Mouse (Mus musculus) liver, adult 2 months (tissue): ENCODE results near the gene Leng8. TPM values are rescaled to one million over a fixed set of nuclear protein-coding genes. Genes with fewer than 3 reads are reported as not detected.

Source experiments
- DNase-seq: peaks from one replicate; pipeline ENCODE4 v3.0.0-alpha.2; 2011; ENCODE audit warnings: low read depth, low spot score; ENCODE audit errors: extremely low read depth
- H3K27ac ChIP-seq: fragments of 200-500 bp; replicated peaks from 2 replicates; pipeline ENCODE4 v1.5.1; 2012; ENCODE audit warnings: low read depth, mild to moderate bottlenecking, control low read depth, inconsistent platforms, low read length; ENCODE audit not compliant: insufficient read depth
- H3K27me3 ChIP-seq: fragments of 200-500 bp; 2 replicates; pipeline ENCODE4 v1.6.1; 2012; ENCODE audit warnings: mild to moderate bottlenecking, moderate library complexity, low read length, inconsistent platforms; ENCODE audit not compliant: control insufficient read depth, insufficient read depth
- H3K36me3 ChIP-seq: fragments of 200-500 bp; 2 replicates; pipeline ENCODE4 v1.6.1; 2012; ENCODE audit warnings: low read length, inconsistent platforms; ENCODE audit not compliant: control insufficient read depth, insufficient read depth
- H3K4me1 ChIP-seq: fragments of 200-500 bp; 2 replicates; pipeline ENCODE4 v1.6.1; 2011; ENCODE audit warnings: low read length; ENCODE audit not compliant: control insufficient read depth, insufficient read depth
- H3K4me3 ChIP-seq: fragments of 200-500 bp; 2 replicates; pipeline ENCODE4 v1.5.1; 2011; ENCODE audit warnings: low read depth, mild to moderate bottlenecking, control low read depth, low read length, moderate library complexity; ENCODE audit not compliant: insufficient read depth
- H3K79me2 ChIP-seq: fragments of 200-500 bp; 2 replicates; pipeline ENCODE4 v1.6.1; 2012; ENCODE audit warnings: inconsistent platforms, mild to moderate bottlenecking, low read length, moderate library complexity; ENCODE audit not compliant: control insufficient read depth, insufficient read depth
- H3K9ac ChIP-seq: fragments of 200-500 bp; 2 replicates; pipeline ENCODE4 v1.6.1; 2012; ENCODE audit warnings: low read depth, mild to moderate bottlenecking, control low read depth, inconsistent platforms, low read length
- CTCF ChIP-seq: fragments of 200-500 bp; IDR thresholded peaks from 2 replicates; pipeline ENCODE4 v1.5.1; 2011; ENCODE audit warnings: low read depth, low read length, control low read depth
- POLR2A ChIP-seq: fragments of 200-500 bp; IDR thresholded peaks from 2 replicates; pipeline ENCODE4 v1.6.1; 2011; ENCODE audit warnings: low read length, control low read depth; ENCODE audit not compliant: insufficient read depth; ENCODE audit errors: extremely low read depth
- WGBS: fragments of 180-500 bp; shearing (Covaris S2); methylation state at CpG from one replicate; pipeline ENCODE4 v1.1.7; 2018; 5-methylcytosine and 5-hydroxymethylcytosine counted together
- polyA plus RNA-seq: library from polyadenylated mRNA; depleted of rRNA; stranded (reverse); fragments of >200 nt; gene quantifications from 2 replicates; pipeline ENCODE4 v1.2.3, GENCODE M21; 2012; rRNA removed
- total RNA-seq: library from RNA; depleted of rRNA; stranded (reverse); fragments of >200 nt; gene quantifications from 2 replicates; pipeline ENCODE4 v1.2.3, GENCODE M21; 2014; rRNA removed

Leng8 gene
- total and polyA plus RNA-seq, 2 experiments: 36.1 to 148 TPM

DNA sequence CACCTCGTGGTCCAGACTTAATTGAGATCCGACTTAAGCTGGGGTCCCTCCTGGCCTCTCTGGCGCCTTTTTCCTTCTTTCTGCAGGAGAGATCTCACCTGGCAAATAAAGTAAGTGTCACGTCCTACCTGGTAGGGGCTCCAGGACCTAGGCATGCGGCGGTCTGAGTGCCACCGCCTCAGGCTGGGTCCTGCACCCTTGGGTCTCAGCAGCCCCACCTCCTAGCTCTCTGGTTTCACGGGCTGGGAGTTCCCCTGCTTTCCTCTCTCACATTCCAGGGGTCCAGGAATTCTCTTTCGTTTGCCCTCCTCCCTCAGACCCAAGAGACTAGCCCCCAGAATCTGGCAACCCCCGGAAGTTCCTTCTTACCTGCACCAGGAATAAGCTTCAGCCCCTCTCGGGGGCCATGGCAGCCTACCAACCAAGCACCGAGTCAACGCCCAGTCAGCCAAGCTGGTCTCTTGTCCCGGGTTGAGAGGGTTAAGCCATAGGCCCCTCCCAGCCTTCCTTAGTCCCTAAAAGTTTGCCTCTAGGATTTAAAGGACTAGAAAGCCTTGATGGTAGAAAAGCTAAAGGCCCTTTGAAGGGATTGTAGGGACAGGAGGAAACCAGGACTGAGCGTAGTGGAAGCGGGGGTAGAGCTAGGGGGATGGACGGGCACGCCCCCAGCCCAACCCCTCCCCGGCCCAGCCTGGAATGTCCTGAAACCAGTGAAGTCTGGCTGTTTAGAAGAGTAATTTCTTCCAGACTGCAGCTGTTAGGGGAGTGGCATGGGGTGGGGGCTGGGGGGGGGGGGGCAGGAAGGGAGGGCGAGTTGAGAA lies 27.5 kb downstream of the Leng8 start, which contains the start of gene Cdc42ep5:
Gene Cdc42ep5 (minus strand): TSS at position 771 of the 821 bp plus-strand sequence.
- DNase-seq: peak; percentile 56
- Histone ChIP-seq H3K4me1 (peaks cover 8% of the 10 kb centered on the region; the same call in 1 of the 2 replicates), H3K9ac (peak within 1 kb of the TSS; percentile 80), H3K79me2 (no peaks in the 10 kb centered on the region), H3K27ac (peak within 1 kb of the TSS; percentile 62), H3K4me3 (peak within 1 kb of the TSS; percentile 86), H3K27me3 (no peaks in the 10 kb centered on the region), H3K36me3 (no peaks in the 10 kb centered on the region)
- TF ChIP-seq POLR2A (no peak), CTCF (no peak)
- WGBS: 3% methylated on average over 19 of the region's 20 CpGs

GRCm38 (mm10) chr7:4165286-4165685 lies 28.4 kb downstream of the Leng8 start:
- TF ChIP-seq POLR2A: no peak
- no peaks in the 10 kb centered on the region for H3K27me3 ChIP-seq
- peaks cover 8% of the 10 kb centered on the region; the same call in 1 of the 2 replicates for H3K4me1 ChIP-seq
- no peak overlapping the region for H3K9ac ChIP-seq
- WGBS: 21% methylated on average over 3 of the region's 3 CpGs
- no peak overlapping the region for H3K4me3 ChIP-seq
- H3K79me2 ChIP-seq: no peaks in the 10 kb centered on the region
- DNase-seq: peak; percentile 41
- peak overlapping the region; percentile 14; the same call in 1 of the 2 replicates for H3K27ac ChIP-seq
- H3K36me3 ChIP-seq: no peaks in the 10 kb centered on the region

DNA sequence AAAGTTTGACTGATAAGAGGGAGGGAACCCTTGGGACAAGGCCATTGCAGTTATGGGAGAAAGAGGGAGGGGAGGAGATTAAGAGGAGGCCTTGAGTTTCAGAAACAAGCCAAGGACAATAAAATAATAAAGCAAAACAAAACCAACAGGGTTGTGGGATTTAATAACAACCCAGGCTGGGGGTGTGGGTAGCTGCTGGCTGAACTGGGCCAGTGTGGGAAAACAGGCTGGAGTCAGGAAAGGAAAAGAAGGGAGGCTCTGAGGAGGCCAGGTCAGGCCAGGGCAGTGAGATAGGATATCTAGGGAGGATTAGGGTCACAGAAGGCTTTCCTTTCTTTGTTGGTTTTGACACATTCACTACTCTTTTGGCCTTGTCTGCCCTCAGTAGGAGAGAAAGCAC lies 30.3 kb downstream of the Leng8 start:
- Histone ChIP-seq H3K4me3 (no peak overlapping the region), H3K79me2 (no peaks in the 10 kb centered on the region), H3K4me1 (peaks cover 8% of the 10 kb centered on the region; the same call in 1 of the 2 replicates), H3K9ac (no peak overlapping the region), H3K27ac (no peak overlapping the region), H3K27me3 (no peaks in the 10 kb centered on the region), H3K36me3 (no peaks in the 10 kb centered on the region)
- TF ChIP-seq POLR2A (no peak), CTCF (no peak)
- DNase-seq: no peak

- Histone ChIP-seq H3K4me1 (peaks cover 2% of the 10 kb centered on the region; the same call in 1 of the 2 replicates), H3K4me3 (no peak overlapping the region), H3K27me3 (no peaks in the 10 kb centered on the region), H3K36me3 (no peaks in the 10 kb centered on the region), H3K27ac (no peak overlapping the region), H3K79me2 (no peaks in the 10 kb centered on the region), H3K9ac (no peak overlapping the region)
- DNase-seq: peak; percentile 33
- WGBS: 51% methylated on average over 6 of the region's 6 CpGs
- TF ChIP-seq POLR2A: no peak
- TF ChIP-seq CTCF: no peak
Measured at GRCm38 (mm10) chr7:4170193-4170938, 33.5 kb downstream of the Leng8 start.

DNA sequence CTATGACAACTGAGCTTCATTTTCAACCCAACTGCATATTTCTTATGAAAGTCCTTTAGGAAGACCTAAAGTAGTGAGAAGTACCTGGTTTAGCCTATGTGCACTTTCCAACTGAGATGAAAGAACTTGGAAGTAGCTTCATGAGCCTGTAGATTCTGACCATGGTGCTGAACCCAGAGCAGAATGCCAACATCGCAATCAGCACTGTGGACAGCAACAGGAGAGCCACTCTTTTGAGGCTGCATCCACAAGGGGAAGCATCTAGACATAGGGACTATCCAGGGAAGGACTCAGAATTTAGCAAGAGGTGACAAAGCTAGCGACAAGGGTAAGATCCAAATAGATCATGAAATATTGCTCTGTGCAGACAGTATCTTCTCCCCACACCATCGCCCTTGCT lies 41.6 kb downstream of the Leng8 start:
- Histone ChIP-seq H3K79me2 (no peaks in the 10 kb centered on the region), H3K27me3 (no peaks in the 10 kb centered on the region), H3K27ac (no peak overlapping the region), H3K4me3 (no peak overlapping the region), H3K9ac (no peak overlapping the region), H3K4me1 (no peaks in the 10 kb centered on the region), H3K36me3 (no peaks in the 10 kb centered on the region)
- peak; percentile 23 for DNase-seq
- WGBS: 36% methylated on average over 3 of the region's 3 CpGs
- no peak for TF ChIP-seq POLR2A
- no peak for TF ChIP-seq CTCF

Other genes with a start within 250 kb of the Leng8 start
- 0.09 and 0.13 TPM in 2 replicates for gene Gm14548, start 238.9 kb upstream of the Leng8 start, total RNA-seq
- 0.07 TPM in 1 of 2 replicates, not detected in the other for gene Gm14548, start 238.9 kb upstream of the Leng8 start, polyA plus RNA-seq
- gene Lilra6, start 221.5 kb upstream of the Leng8 start, total RNA-seq: 0.09 TPM in 1 of 2 replicates, not detected in the other
- gene Lilra6, start 221.5 kb upstream of the Leng8 start, polyA plus RNA-seq: 0.20 TPM in 1 of 2 replicates, not detected in the other
- 3.7 and 5.8 TPM in 2 replicates for gene Lair1, start 73.8 kb upstream of the Leng8 start, total RNA-seq
- 1.4 and 3.7 TPM in 2 replicates for gene Lair1, start 73.8 kb upstream of the Leng8 start, polyA plus RNA-seq
- 0.65 and 2.8 TPM in 2 replicates for gene Ttyh1, start 17.6 kb upstream of the Leng8 start, total RNA-seq
- 2.3 and 2.4 TPM in 2 replicates for gene Ttyh1, start 17.6 kb upstream of the Leng8 start, polyA plus RNA-seq
- 1.5 and 2.0 TPM in 2 replicates for gene Leng9, start 13.3 kb downstream of the Leng8 start, total RNA-seq
- gene Leng9, start 13.3 kb downstream of the Leng8 start, polyA plus RNA-seq: 3.8 and 4.7 TPM in 2 replicates
- gene Cdc42ep5, start 27.8 kb downstream of the Leng8 start, total RNA-seq: 2.0 and 3.8 TPM in 2 replicates
- 4.1 and 5.0 TPM in 2 replicates for gene Cdc42ep5, start 27.8 kb downstream of the Leng8 start, polyA plus RNA-seq
- 2.9 and 4.3 TPM in 2 replicates for gene Lilra5, start 100.7 kb downstream of the Leng8 start, total RNA-seq
- 0.60 and 0.71 TPM in 2 replicates for gene Lilra5, start 100.7 kb downstream of the Leng8 start, polyA plus RNA-seq
- 0.27 and 0.46 TPM in 2 replicates for gene Ncr1, start 200.7 kb downstream of the Leng8 start, total RNA-seq
- gene Ncr1, start 200.7 kb downstream of the Leng8 start, polyA plus RNA-seq: 0.06 and 0.10 TPM in 2 replicates